Mouse (Mus musculus) olfactory bulb, adult 2 months (tissue): ENCODE results near the gene Gm20431.

Source experiments
- CTCF ChIP-seq: fragments of 200-500 bp; IDR thresholded peaks from 2 replicates; pipeline ENCODE4 v1.5.1; 2012; ENCODE audit warnings: low read depth, mild to moderate bottlenecking, low read length, moderate library complexity; ENCODE audit not compliant: insufficient read depth
- POLR2A ChIP-seq: fragments of 200-500 bp; IDR thresholded peaks from 2 replicates; pipeline ENCODE4 v1.6.1; 2012; ENCODE audit warnings: mild to moderate bottlenecking, low read depth, low read length, moderate library complexity; ENCODE audit not compliant: insufficient read depth

GRCm38 (mm10) chr2:167654911-167655600 lies 6.2 kb downstream of the Gm20431 start:
- TF ChIP-seq CTCF (no peak), POLR2A (no peak)
